Mouse (Mus musculus) embryo, embryonic 11.5 days (tissue): ENCODE measurements at regions not wholly inside any gene's neighbourhood (a gene's known extent, or its start where the extent isn't known, plus 50 kb on each side); places are given as distances from the start of the nearest gene placed in this dataset.

Experiments
- DNase-seq: peaks from one replicate; pipeline ENCODE4 v3.0.0-alpha.2; 2012; ENCODE audit warnings: low read depth, low spot score

- no peak for DNase-seq
Observed at GRCm38 (mm10) chr14:72110689-72111088, 380.9 kb downstream of the Gm9195 start.

GRCm38 (mm10) chr14:72091579-72091978 is 400.1 kb downstream of the Gm9195 start:
- no peak for DNase-seq

- DNase-seq, result no peak
Observed at GRCm38 (mm10) chr14:72081473-72081872, 410.2 kb downstream of the Gm9195 start.

GRCm38 (mm10) chr14:72064111-72064812 is 427.4 kb downstream of the Gm9195 start:
- DNase-seq, result no peak

- DNase-seq, result no peak
Observed at GRCm38 (mm10) chr14:72042881-72043236, 448.8 kb downstream of the Gm9195 start.

- no peak for DNase-seq
Observed at GRCm38 (mm10) chr14:72042112-72042880, 449.3 kb downstream of the Gm9195 start.

- DNase-seq, result no peak
Observed at GRCm38 (mm10) chr14:72030396-72030795, 461.2 kb downstream of the Gm9195 start.

- DNase-seq, result no peak
Observed at GRCm38 (mm10) chr14:72027362-72028020, 464.1 kb downstream of the Gm9195 start.

GRCm38 (mm10) chr14:72004371-72004770 is 487.3 kb downstream of the Gm9195 start:
- no peak for DNase-seq

- DNase-seq, result no peak
Observed at GRCm38 (mm10) chr14:72002205-72003138, 489.2 kb downstream of the Gm9195 start.

- no peak for DNase-seq
Observed at GRCm38 (mm10) chr14:71973016-71973415, 518.6 kb downstream of the Gm9195 start.

- DNase-seq, result no peak
Observed at GRCm38 (mm10) chr14:71972521-71972920, 519.1 kb downstream of the Gm9195 start.

- no peak for DNase-seq
Observed at GRCm38 (mm10) chr14:71967646-71968045, 524.0 kb downstream of the Gm9195 start.

GRCm38 (mm10) chr14:71963389-71964169 is 528.1 kb downstream of the Gm9195 start:
- no peak for DNase-seq

GRCm38 (mm10) chr14:71948701-71949100 is 542.9 kb downstream of the Gm9195 start:
- DNase-seq, result no peak

GRCm38 (mm10) chr14:71937157-71937485 is 554.5 kb downstream of the Gm9195 start:
- DNase-seq, result no peak

GRCm38 (mm10) chr14:71936373-71937156 is 555.1 kb downstream of the Gm9195 start:
- DNase-seq, result no peak

GRCm38 (mm10) chr14:71915964-71916363 is 575.7 kb downstream of the Gm9195 start:
- DNase-seq, result no peak

GRCm38 (mm10) chr14:71910936-71911335 is 580.7 kb downstream of the Gm9195 start:
- DNase-seq, result no peak

- no peak for DNase-seq
Observed at GRCm38 (mm10) chr14:71895468-71895867, 596.2 kb downstream of the Gm9195 start.
